Mouse (Mus musculus) neural tube, embryonic 11.5 days (tissue): ENCODE data around the gene Nbea. TPM values are rescaled to one million over a fixed set of nuclear protein-coding genes. Genes with fewer than 3 reads are reported as not detected.

Source experiments
- ATAC-seq: fragments of 200-750 bp; cut with Nextera tagmentation; 2 replicates; pipeline ENCODE4 v1.8.0; 2017; ENCODE audit warnings: moderate number of reproducible peaks, mild to moderate bottlenecking, moderate TSS enrichment, moderate library complexity; ENCODE audit not compliant: insufficient read depth, low FRiP score, low TSS enrichment
- DNase-seq: peaks from one replicate; pipeline ENCODE4 v3.0.0-alpha.2; 2015; ENCODE audit warnings: low spot score
- H3K27ac ChIP-seq: fragments of 300-500 bp; sonication (generic); 2 replicates; pipeline ENCODE4 v1.5.1; 2014; ENCODE audit warnings: low read depth, mild to moderate bottlenecking, low read length
- H3K27me3 ChIP-seq: fragments of 300-500 bp; sonication (generic); 2 replicates; pipeline ENCODE4 v1.6.1; 2014; ENCODE audit warnings: mild to moderate bottlenecking, low read length, mixed read lengths; ENCODE audit not compliant: control insufficient read depth, insufficient read depth
- H3K36me3 ChIP-seq: fragments of 300-500 bp; sonication (generic); 2 replicates; pipeline ENCODE4 v1.6.1; 2014; ENCODE audit warnings: mild to moderate bottlenecking, low read length, moderate library complexity, mixed read lengths; ENCODE audit not compliant: control insufficient read depth, insufficient read depth
- H3K4me1 ChIP-seq: fragments of 300-500 bp; sonication (generic); 2 replicates; pipeline ENCODE4 v1.6.1; 2014; ENCODE audit warnings: low read length, mixed read lengths; ENCODE audit not compliant: control insufficient read depth, insufficient read depth
- H3K4me2 ChIP-seq: fragments of 300-500 bp; sonication (generic); 2 replicates; pipeline ENCODE4 v1.6.1; 2014; ENCODE audit warnings: low read depth, mild to moderate bottlenecking, moderate library complexity
- H3K4me3 ChIP-seq: fragments of 300-500 bp; sonication (generic); 2 replicates; pipeline ENCODE4 v1.5.1; 2014; ENCODE audit warnings: low read depth, low read length
- H3K9ac ChIP-seq: fragments of 300-500 bp; sonication (generic); 2 replicates; pipeline ENCODE4 v1.6.1; 2014; ENCODE audit warnings: mild to moderate bottlenecking, low read length
- H3K9me3 ChIP-seq: fragments of 300-500 bp; sonication (generic); 2 replicates; pipeline ENCODE4 v1.6.1; 2016; ENCODE audit warnings: low read length; ENCODE audit not compliant: control insufficient read depth
- WGBS: fragments of 180-500 bp; shearing (Covaris S2); extraction: QIAGEN DNeasy Blood & Tissue Kit; methylation state at CpG from one replicate; pipeline ENCODE4 v1.1.7; 2014; 5-methylcytosine and 5-hydroxymethylcytosine counted together
- polyA plus RNA-seq: library from polyadenylated mRNA; unstranded; fragments of >200 nt; fragmentation: Nextera tagmentation; extraction: Ambion mirVana; gene quantifications from 2 replicates; pipeline ENCODE4 v1.2.1, GENCODE M21; 2014

Nbea gene
- polyA plus RNA-seq, 1 experiment from 2014 or later = 18.8 TPM

DNA sequence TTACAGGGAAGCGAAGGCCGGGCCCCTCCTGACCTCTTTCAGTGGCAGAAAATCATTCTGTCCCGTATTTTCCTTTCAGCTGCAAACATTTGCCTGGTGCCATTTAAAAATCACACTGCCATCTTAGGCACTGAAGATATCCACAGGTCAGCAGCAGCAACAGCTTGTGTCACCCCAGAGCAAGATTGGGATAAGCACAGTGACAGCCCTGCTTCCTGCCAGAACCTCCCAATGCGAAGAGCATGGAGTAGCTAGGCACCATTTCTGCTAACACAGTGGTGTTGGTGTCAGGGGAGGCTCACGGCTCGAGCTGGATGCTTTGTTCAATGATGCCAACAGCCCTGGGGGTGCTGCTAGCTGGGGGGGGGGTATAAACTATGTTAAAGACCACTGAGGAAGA is 592.8 kb downstream of the Nbea start:
- H3K27me3 ChIP-seq = no peaks in the 10 kb centered on the region
- no peak overlapping the region for H3K27ac ChIP-seq
- no peak overlapping the region for H3K9ac ChIP-seq
- no peaks in the 10 kb centered on the region for H3K36me3 ChIP-seq
- ATAC-seq (no peak), DNase-seq (no peak)
- WGBS = 86% methylated on average over 6 of the region's 6 CpGs
- no peak overlapping the region for H3K4me2 ChIP-seq
- no peak overlapping the region for H3K4me3 ChIP-seq
- peaks cover 18% of the 10 kb centered on the region for H3K4me1 ChIP-seq
- no peaks in the 10 kb centered on the region for H3K9me3 ChIP-seq

DNA sequence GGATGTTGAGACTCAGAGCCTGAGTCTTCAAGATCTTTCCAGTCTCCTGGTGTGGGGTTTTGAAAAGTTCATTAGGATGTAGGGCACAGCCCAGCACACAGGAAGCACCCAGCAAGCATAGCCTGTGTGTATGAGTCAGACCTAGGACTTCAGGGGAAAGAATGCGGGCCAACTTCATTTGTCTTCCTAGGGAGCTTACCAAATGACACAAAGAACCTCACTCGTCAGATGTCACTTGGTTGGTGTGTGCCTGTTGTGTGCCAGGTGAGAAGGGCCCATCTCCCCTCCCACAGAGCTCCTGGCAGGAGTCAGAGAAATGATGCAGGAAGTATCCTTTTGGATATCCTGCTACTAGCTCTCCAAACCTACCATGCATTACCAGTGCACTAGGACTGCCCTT is 593.2 kb downstream of the Nbea start:
- Histone ChIP-seq H3K27me3 (no peaks in the 10 kb centered on the region), H3K4me1 (peaks cover 18% of the 10 kb centered on the region), H3K9me3 (no peaks in the 10 kb centered on the region), H3K36me3 (no peaks in the 10 kb centered on the region), H3K4me2 (no peak overlapping the region), H3K4me3 (no peak overlapping the region), H3K27ac (no peak overlapping the region), H3K9ac (no peak overlapping the region)
- DNase-seq (no peak), ATAC-seq (no peak)
- 53% methylated on average over 2 of the region's 2 CpGs for WGBS

DNA sequence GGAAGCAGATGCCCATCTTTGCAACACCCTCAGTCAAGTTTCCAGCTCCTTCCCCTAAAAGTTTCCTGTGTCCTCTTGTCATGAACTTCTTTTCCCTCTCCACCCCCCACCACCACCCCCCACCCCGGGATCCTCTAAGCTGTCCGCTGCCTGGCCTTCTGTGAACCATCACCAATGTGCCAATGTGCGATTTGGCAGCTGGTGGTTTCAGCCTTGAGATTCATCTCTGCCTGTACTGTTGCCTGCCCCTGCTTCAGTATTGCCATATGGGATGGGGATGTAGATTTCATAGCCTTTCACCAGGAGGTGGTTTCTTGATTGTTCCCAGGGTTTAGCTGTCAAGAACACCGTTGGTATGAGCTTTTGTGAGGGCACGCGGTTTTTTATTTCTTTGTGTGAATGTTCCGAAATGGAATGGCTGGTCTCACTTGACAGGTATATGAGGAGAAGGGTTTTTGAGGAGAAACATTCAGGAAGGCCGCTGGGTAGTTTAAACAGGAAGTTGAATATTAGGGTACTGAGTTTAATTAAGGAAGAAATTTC is 594.0 kb downstream of the Nbea start:
- Histone ChIP-seq H3K9me3 (no peaks in the 10 kb centered on the region), H3K9ac (no peak overlapping the region), H3K27ac (no peak overlapping the region), H3K4me3 (no peak overlapping the region), H3K27me3 (no peaks in the 10 kb centered on the region), H3K4me1 (peaks cover 18% of the 10 kb centered on the region), H3K4me2 (no peak overlapping the region), H3K36me3 (no peaks in the 10 kb centered on the region)
- 79% methylated on average over 8 of the region's 8 CpGs for WGBS
- no peak for ATAC-seq
- no peak for DNase-seq

DNA sequence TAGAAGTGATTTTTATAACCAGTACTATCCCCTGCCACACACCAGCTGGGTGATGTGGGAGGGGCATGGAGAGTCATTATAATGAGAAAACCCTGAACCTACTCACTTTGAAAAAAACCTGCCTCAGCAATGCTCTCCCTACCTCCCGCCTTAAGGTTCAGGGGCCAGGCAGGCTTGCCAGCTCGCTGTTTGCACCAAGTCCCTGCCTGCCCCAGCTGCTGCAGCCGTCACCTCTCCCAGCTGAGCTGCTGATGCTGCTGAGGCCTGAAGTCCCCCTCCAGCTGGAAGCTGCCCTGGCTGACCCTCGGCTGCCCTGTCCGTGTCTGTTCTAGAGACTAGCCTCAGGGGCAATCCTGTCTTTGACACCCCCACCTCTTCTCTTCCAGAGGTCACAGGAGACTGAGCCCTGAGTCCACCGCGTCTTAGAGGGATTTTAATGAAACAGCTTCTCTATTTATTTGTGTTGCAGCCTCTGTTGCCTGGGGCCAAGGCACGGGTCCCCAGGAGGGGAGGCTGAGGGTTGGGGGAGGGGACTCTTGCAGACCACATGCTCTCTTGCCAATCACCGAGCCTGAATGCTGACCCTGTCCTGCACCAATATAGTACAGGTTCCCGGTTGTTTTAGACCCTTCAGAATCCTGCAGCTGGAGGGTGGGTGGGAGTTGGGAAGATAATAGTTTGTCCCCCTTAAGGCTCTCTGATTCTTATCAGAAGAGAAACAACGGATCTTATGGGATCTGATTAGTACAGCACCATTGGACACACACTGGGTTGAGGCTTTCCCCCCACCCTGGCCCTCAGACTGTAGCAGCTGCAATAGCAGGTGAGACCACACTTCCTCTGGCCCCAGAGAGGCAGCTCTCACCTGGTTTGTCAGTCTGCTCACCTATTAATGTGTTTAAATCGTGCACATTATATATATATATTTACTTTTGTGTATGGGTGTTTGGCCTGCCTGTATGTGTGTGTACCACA is 595.2 kb downstream of the Nbea start:
- H3K4me2 ChIP-seq = peak overlapping the region; percentile 20
- 8% methylated on average over 12 of the region's 12 CpGs for WGBS
- ATAC-seq (peak; percentile 87), DNase-seq (peak; percentile 75)
- no peak overlapping the region for H3K4me3 ChIP-seq
- no peaks in the 10 kb centered on the region for H3K27me3 ChIP-seq
- H3K36me3 ChIP-seq = no peaks in the 10 kb centered on the region
- no peaks in the 10 kb centered on the region for H3K9me3 ChIP-seq
- H3K4me1 ChIP-seq = peaks cover 18% of the 10 kb centered on the region
- H3K27ac ChIP-seq = peak overlapping the region; percentile 78
- H3K9ac ChIP-seq = peak overlapping the region; percentile 50

DNA sequence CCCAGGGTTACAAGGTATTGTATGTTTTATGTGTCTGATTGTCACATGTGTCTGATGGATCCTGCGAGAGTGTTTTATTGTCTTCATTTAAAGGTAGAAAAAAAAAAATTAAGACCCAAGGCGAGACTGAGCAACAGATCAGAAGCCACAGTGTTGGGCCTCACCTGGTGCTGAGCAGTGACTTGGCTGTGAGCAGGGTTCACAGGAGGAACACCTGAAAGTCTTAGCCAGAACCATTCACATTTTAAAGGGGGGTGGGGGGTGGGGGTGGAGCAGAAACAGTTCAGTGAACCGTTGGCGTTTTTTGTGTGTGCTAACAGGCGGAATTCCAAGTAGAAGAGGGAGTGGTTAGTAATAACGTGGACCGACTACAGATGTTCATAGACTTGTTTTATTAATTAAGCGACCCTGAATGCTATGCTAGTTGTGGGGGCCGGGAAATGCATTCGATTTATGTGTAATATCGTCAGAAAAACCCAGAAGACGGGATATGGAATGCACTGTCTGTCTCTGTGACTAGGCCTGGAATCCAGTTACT is 596.0 kb downstream of the Nbea start:
- H3K9me3 ChIP-seq = no peaks in the 10 kb centered on the region
- H3K4me1 ChIP-seq = peaks cover 18% of the 10 kb centered on the region
- no peak overlapping the region; the same call in 1 of the 2 replicates for H3K4me2 ChIP-seq
- H3K4me3 ChIP-seq = no peak overlapping the region
- no peaks in the 10 kb centered on the region for H3K36me3 ChIP-seq
- WGBS = 28% methylated on average over 12 of the region's 12 CpGs
- peak overlapping the region; percentile 78; the same call in 1 of the 2 replicates for H3K27ac ChIP-seq
- ATAC-seq = no peak
- H3K9ac ChIP-seq = no peak overlapping the region
- DNase-seq = no peak
- no peaks in the 10 kb centered on the region for H3K27me3 ChIP-seq
